Mouse (Mus musculus) limb, embryonic 14.5 days (tissue): Measurements from ENCODE around the gene Rcan2. TPM values are rescaled to one million over a fixed set of nuclear protein-coding genes. Genes with fewer than 3 reads are reported as not detected.
"Not testable (repeated sequence)": the region's sequence is repeated elsewhere in the genome, so short reads cannot be mapped to it uniquely, and the experiment has no call there.

Experiments used
- ATAC-seq: fragments of 200-750 bp; cut with Nextera tagmentation; 2 replicates; pipeline ENCODE4 v1.8.0; 2017; ENCODE audit warnings: low read depth, moderate number of reproducible peaks, moderate TSS enrichment; ENCODE audit not compliant: low FRiP score
- DNase-seq: peaks from one replicate; pipeline ENCODE4 v3.0.0-alpha.2; 2015; ENCODE audit warnings: low spot score
- H3K27ac ChIP-seq: fragments of 300-500 bp; sonication (generic); replicated peaks from 2 replicates; pipeline ENCODE4 v1.5.1; 2014; ENCODE audit warnings: low read depth, mild to moderate bottlenecking, low read length, moderate library complexity, mixed read lengths
- H3K27me3 ChIP-seq: fragments of 300-500 bp; sonication (generic); 2 replicates; pipeline ENCODE4 v1.6.1; 2014; ENCODE audit warnings: low read length, mixed read lengths; ENCODE audit not compliant: control insufficient read depth, insufficient read depth
- H3K36me3 ChIP-seq: fragments of 300-500 bp; sonication (generic); 2 replicates; pipeline ENCODE4 v1.6.1; 2014; ENCODE audit warnings: mild to moderate bottlenecking, low read length, moderate library complexity, mixed read lengths; ENCODE audit not compliant: control insufficient read depth, insufficient read depth
- H3K4me1 ChIP-seq: fragments of 300-500 bp; sonication (generic); 2 replicates; pipeline ENCODE4 v1.6.1; 2014; ENCODE audit warnings: antibody characterized with exemption, low read length, mixed read lengths; ENCODE audit not compliant: control insufficient read depth, insufficient read depth
- H3K4me2 ChIP-seq: fragments of 300-500 bp; sonication (generic); replicated peaks from 2 replicates; pipeline ENCODE4 v1.6.1; 2014; ENCODE audit warnings: low read depth, mild to moderate bottlenecking, low read length, moderate library complexity; ENCODE audit not compliant: severe bottlenecking
- H3K4me3 ChIP-seq: fragments of 300-500 bp; sonication (generic); replicated peaks from 2 replicates; pipeline ENCODE4 v1.5.1; 2014; ENCODE audit warnings: low read length
- H3K9ac ChIP-seq: fragments of 300-500 bp; sonication (generic); 2 replicates; pipeline ENCODE4 v1.6.1; 2014; ENCODE audit warnings: mild to moderate bottlenecking, low read depth, low read length, moderate library complexity; ENCODE audit not compliant: severe bottlenecking
- H3K9me3 ChIP-seq: fragments of 300-500 bp; sonication (generic); 2 replicates; pipeline ENCODE4 v1.6.1; 2016; ENCODE audit warnings: low read length; ENCODE audit not compliant: control insufficient read depth
- POLR2A ChIP-seq: fragments of 200-500 bp; IDR thresholded peaks from 2 replicates; pipeline ENCODE4 v1.8.0; 2012; ENCODE audit warnings: inconsistent platforms, mild to moderate bottlenecking, moderate library complexity, borderline replicate concordance; ENCODE audit not compliant: insufficient read depth, insufficient read length; ENCODE audit errors: extremely low read depth
- WGBS: fragments of 180-500 bp; shearing (Covaris S2); extraction: QIAGEN DNeasy Blood & Tissue Kit; methylation state at CpG from one replicate; pipeline ENCODE4 v1.1.7; 2014; 5-methylcytosine and 5-hydroxymethylcytosine counted together
- polyA plus RNA-seq, 2 experiments: library from polyadenylated mRNA; depleted of rRNA in 1 of 2; stranded (reverse) in 1 of 2; unstranded in 1 of 2; fragments of >200 nt; fragmentation: Nextera tagmentation in 1 of 2; extraction: Ambion mirVana in 1 of 2; gene quantifications; 2 replicates each; pipeline versions ENCODE4 v1.2.1 to v1.2.3; 2012 to 2014

The Rcan2 gene
- polyA plus RNA-seq, 2 experiments = 2.5 to 3.3 TPM

DNA sequence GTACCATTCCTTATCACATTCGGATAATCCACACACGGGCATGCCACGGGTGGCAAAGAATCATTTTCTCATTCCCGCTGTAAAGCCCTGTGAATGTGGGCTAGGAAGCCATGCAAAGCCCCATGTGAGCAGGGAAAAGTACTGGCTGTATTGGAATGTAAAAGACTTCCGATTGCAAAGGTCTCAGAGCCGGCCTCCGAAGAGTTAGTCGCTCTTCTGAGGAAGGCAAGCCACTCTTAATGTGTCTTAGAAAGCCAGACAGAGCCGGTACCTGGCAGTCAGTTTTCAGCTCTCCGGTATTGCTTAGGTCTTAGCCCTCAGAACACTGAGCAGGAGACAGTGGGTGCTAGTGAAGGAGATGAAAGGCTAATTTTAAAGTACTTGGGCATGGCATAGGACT is 16.0 kb downstream of the Rcan2 start:
- Histone ChIP-seq H3K27me3 (no peaks in the 10 kb centered on the region), H3K4me1 (no peaks in the 10 kb centered on the region), H3K36me3 (no peaks in the 10 kb centered on the region), H3K9ac (no peak overlapping the region), H3K4me3 (no peak overlapping the region), H3K9me3 (no peaks in the 10 kb centered on the region), H3K27ac (no peak overlapping the region), H3K4me2 (no peak overlapping the region)
- 88% methylated on average over 10 of the region's 10 CpGs for WGBS
- ATAC-seq (no peak), DNase-seq (no peak)
- no peak for TF ChIP-seq POLR2A

DNA sequence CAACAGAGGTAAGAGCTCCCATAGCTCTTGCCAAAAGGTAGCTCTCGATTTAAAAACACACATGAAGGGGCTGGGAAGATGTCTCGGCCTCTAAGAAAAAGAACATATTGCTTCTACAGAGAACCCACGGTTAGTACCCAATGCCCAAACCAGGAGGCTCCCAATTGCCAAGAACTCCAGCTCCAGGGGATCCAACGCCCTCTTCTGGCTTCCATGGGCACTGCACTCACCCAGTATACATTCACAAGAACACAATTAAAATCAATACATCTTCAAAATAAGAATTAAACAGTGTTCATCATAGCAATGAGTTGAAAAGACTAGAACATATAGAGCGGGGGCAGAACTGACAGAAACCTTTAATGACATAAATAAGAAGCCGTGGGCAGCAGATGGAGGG is 17.2 kb downstream of the Rcan2 start:
- TF ChIP-seq POLR2A = no peak
- WGBS = 78% methylated on average over 6 of the region's 6 CpGs
- DNase-seq (no peak), ATAC-seq (no peak)
- Histone ChIP-seq H3K36me3 (no peaks in the 10 kb centered on the region), H3K9me3 (no peaks in the 10 kb centered on the region), H3K27me3 (no peaks in the 10 kb centered on the region), H3K27ac (no peak overlapping the region), H3K4me1 (no peaks in the 10 kb centered on the region), H3K4me2 (no peak overlapping the region), H3K9ac (no peak overlapping the region), H3K4me3 (no peak overlapping the region)

DNA sequence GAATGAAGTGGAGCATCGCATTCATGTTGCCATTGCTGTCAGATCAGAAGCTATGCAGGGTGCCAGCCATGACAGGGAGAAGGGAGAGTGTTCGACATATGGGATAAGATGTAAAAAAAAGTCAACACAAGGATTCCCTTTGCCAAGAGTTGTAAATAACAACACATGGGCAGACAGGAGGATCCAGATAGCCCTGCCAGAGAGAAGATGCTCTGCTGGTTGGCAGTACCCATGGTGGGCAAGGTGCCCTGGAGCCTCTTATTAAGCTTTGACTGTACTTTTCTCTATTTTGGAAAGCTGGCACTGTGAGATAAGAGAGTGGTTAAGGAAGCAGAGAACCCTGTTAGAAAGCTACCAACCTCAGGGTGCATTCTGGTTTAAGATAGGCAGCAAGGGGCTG is 19.8 kb downstream of the Rcan2 start:
- Histone ChIP-seq H3K4me1 (no peaks in the 10 kb centered on the region), H3K27ac (no peak overlapping the region), H3K4me2 (no peak overlapping the region), H3K4me3 (no peak overlapping the region), H3K9me3 (no peaks in the 10 kb centered on the region), H3K36me3 (no peaks in the 10 kb centered on the region), H3K9ac (no peak overlapping the region), H3K27me3 (no peaks in the 10 kb centered on the region)
- DNase-seq (no peak), ATAC-seq (no peak)
- 86% methylated on average over 2 of the region's 2 CpGs for WGBS
- no peak for TF ChIP-seq POLR2A

DNA sequence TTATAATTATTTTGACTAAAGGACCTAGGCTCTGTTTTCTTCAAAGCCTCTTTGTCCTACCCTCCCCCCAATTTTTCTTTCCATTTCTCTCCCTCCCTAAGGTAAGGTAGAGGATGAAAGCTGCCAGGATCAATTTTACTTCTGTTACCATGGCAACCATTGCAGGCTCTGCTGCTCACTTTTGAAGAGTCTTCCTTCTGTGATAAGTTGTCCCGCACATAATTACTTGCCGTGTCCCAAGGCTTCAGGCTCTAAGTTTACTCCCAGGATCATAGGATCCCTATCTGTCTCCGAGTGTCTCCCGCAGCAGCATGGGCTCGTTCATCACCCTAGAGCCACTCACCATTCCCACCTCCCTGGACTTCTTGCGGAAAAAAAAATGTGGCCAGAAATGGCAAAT is 21.1 kb downstream of the Rcan2 start:
- H3K4me1 ChIP-seq = no peaks in the 10 kb centered on the region
- TF ChIP-seq POLR2A = no peak
- no peak overlapping the region for H3K9ac ChIP-seq
- no peaks in the 10 kb centered on the region for H3K9me3 ChIP-seq
- no peak overlapping the region for H3K4me3 ChIP-seq
- DNase-seq (no peak), ATAC-seq (no peak)
- H3K4me2 ChIP-seq = no peak overlapping the region
- no peaks in the 10 kb centered on the region for H3K36me3 ChIP-seq
- no peak overlapping the region for H3K27ac ChIP-seq
- no peaks in the 10 kb centered on the region for H3K27me3 ChIP-seq
- WGBS = 66% methylated on average over 6 of the region's 6 CpGs

DNA sequence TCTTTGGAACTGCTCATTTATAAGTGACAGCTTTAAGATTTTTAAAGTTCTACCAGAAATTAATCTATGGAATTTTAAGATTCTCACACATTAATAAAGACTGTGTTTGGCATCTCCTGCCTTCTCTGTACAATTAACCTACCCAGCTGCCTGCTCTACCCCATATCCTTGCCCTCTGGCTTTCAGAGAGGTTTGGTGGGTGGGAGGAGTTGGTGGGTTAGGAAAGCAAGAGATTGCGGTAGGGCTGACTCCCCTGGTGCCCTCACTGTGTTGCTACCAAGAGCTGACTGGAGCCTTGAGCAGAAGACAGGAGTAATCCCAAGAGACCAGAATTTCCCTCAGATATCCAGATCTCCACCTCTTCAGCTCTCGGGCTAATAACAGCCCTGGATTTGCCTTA is 21.5 kb downstream of the Rcan2 start:
- Histone ChIP-seq H3K27ac (no peak overlapping the region), H3K36me3 (no peaks in the 10 kb centered on the region), H3K9me3 (no peaks in the 10 kb centered on the region), H3K4me1 (no peaks in the 10 kb centered on the region), H3K4me2 (no peak overlapping the region), H3K9ac (no peak overlapping the region), H3K4me3 (no peak overlapping the region), H3K27me3 (no peaks in the 10 kb centered on the region)
- 67% methylated on average over 2 of the region's 2 CpGs for WGBS
- no peak for TF ChIP-seq POLR2A
- no peak for ATAC-seq
- no peak for DNase-seq

DNA sequence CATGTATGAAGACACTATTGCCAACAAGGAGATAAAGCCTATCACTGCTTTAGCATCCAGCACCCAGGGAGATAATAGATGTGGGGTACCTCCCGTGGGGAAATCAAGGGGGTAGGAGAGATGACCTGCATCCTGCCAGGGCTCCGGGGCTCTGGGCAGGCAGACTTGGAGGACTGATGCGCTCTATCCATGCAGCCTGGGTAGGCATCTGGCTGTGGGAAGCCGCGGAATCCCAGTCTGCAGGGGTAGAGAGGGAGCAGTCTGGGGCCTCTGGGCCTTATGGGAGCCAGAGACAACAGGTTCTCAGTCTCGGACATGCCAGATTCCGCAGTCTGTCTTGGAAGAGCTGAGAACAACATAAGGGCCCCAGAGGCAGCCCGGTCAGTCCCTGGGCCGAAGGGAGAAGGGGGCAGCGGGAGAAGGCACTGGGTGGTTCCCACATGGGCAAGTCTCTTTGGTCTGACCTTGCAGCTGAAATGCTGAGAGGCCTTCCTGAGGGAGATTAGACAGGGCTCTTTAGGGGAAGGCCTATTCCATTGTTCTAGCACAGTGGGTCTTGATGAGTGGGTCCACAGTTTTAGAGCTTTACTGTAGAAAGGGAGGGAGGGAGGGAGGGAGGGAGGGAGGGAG is 23.7 kb downstream of the Rcan2 start:
- Histone ChIP-seq H3K9me3 (no peaks in the 10 kb centered on the region), H3K4me3 (no peak overlapping the region), H3K4me2 (no peak overlapping the region), H3K9ac (no peak overlapping the region), H3K27ac (no peak overlapping the region), H3K4me1 (no peaks in the 10 kb centered on the region), H3K36me3 (no peaks in the 10 kb centered on the region), H3K27me3 (no peaks in the 10 kb centered on the region)
- WGBS = 81% methylated on average over 10 of the region's 10 CpGs
- no peak for TF ChIP-seq POLR2A
- no peak for ATAC-seq
- no peak for DNase-seq

DNA sequence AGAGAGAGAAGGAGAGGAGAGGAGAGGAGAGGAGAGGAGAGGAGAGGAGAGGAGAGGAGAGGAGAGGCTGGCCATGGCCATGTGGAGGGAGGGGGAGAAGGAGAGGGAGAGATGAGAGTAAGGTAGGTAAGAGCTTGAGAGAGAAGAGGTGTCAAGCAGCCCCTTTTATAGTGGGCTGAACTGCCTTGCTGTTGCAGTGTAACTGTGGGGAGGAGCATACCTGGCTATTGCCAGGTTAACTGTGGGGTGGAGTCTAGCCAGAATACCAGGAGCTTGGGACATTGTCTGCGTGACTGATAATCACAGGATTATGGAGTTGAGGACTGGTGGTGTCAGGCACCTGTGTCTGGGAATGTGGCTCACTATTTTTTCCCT is 24.2 kb downstream of the Rcan2 start:
- not testable (repeated sequence) for H3K27me3 ChIP-seq, ATAC-seq, H3K4me2 ChIP-seq, H3K4me1 ChIP-seq, DNase-seq, H3K27ac ChIP-seq, H3K4me3 ChIP-seq, H3K9ac ChIP-seq, H3K36me3 ChIP-seq, H3K9me3 ChIP-seq
- WGBS = 33% methylated on average over 1 of the region's 1 CpGs
